Mouse (Mus musculus): ENCODE data around the gene Vps11.
"Not testable (repeated sequence)": the region's sequence is repeated elsewhere in the genome, so short reads cannot be mapped to it uniquely, and the experiment has no call there.

Vps11 gene

GRCm38 (mm10) chr9:44314257-44314547 lies 47.3 kb downstream of the Vps11 start:
- no peak for DNase-seq (ENCODE audit: low spot score)

- DNase-seq (ENCODE audit: low spot score) = no peak
These were observed 47.8 kb downstream of the Vps11 start for GRCm38 (mm10) chr9:44313476-44314256.

- no peak for DNase-seq (ENCODE audit: low spot score)
These were observed 50.0 kb downstream of the Vps11 start for GRCm38 (mm10) chr9:44311136-44312134.

GRCm38 (mm10) chr9:44310750-44311135 lies 50.7 kb downstream of the Vps11 start:
- DNase-seq (ENCODE audit: low spot score) = no peak

GRCm38 (mm10) chr9:44309756-44310155 lies 51.7 kb downstream of the Vps11 start:
- no peak for DNase-seq (ENCODE audit: low spot score)

GRCm38 (mm10) chr9:44307248-44307647 lies 54.2 kb downstream of the Vps11 start:
- DNase-seq (ENCODE audit: low spot score) = no peak

GRCm38 (mm10) chr9:44306532-44306931 lies 54.9 kb downstream of the Vps11 start:
- no peak for DNase-seq (ENCODE audit: low spot score)

- peak; percentile 98 for DNase-seq (ENCODE audit: low spot score)
These were observed 55.9 kb downstream of the Vps11 start, which contains the start of gene Hinfp for GRCm38 (mm10) chr9:44305466-44306079. Hinfp (minus strand) TSS chr9:44305671.

GRCm38 (mm10) chr9:44300001-44300400 lies 61.5 kb downstream of the Vps11 start:
- not testable (repeated sequence) for DNase-seq (ENCODE audit: low spot score)
